Mouse (Mus musculus) forebrain, embryonic 11.5 days (tissue): ENCODE measurements around the gene Dnajc5. TPM values are rescaled to one million over a fixed set of nuclear protein-coding genes. Genes with fewer than 3 reads are reported as not detected.

Source experiments
- ATAC-seq: fragments of 200-750 bp; cut with Nextera tagmentation; replicated peaks from 2 replicates; pipeline ENCODE4 v1.8.0; 2017; ENCODE audit warnings: moderate TSS enrichment; ENCODE audit not compliant: low FRiP score
- DNase-seq: peaks from one replicate; pipeline ENCODE4 v3.0.0-alpha.2; 2017; ENCODE audit warnings: low spot score
- H3K27ac ChIP-seq: fragments of 300-500 bp; sonication (generic); 2 replicates; pipeline ENCODE4 v1.5.1; 2014; ENCODE audit warnings: low read depth, low read length
- H3K27me3 ChIP-seq: fragments of 300-500 bp; sonication (generic); 2 replicates; pipeline ENCODE4 v1.6.1; 2014; ENCODE audit warnings: mild to moderate bottlenecking, low read length, mixed read lengths; ENCODE audit not compliant: control insufficient read depth, insufficient read depth
- H3K36me3 ChIP-seq: fragments of 300-500 bp; sonication (generic); 2 replicates; pipeline ENCODE4 v1.6.1; 2014; ENCODE audit warnings: mild to moderate bottlenecking, low read length, moderate library complexity, mixed read lengths; ENCODE audit not compliant: control insufficient read depth, insufficient read depth
- H3K4me1 ChIP-seq: fragments of 300-500 bp; sonication (generic); replicated peaks from 2 replicates; pipeline ENCODE4 v1.6.1; 2014; ENCODE audit warnings: low read length, mixed read lengths; ENCODE audit not compliant: control insufficient read depth, insufficient read depth
- H3K4me2 ChIP-seq: fragments of 300-500 bp; sonication (generic); 2 replicates; pipeline ENCODE4 v1.6.1; 2014; ENCODE audit warnings: low read depth, mild to moderate bottlenecking, low read length, moderate library complexity, mixed read lengths; ENCODE audit not compliant: severe bottlenecking
- H3K4me3 ChIP-seq: fragments of 300-500 bp; sonication (generic); 2 replicates; pipeline ENCODE4 v1.5.1; 2014; ENCODE audit warnings: low read depth, low read length
- H3K9ac ChIP-seq: fragments of 300-500 bp; sonication (generic); 2 replicates; pipeline ENCODE4 v1.6.1; 2014; ENCODE audit warnings: low read length
- H3K9me3 ChIP-seq: fragments of 300-500 bp; sonication (generic); 2 replicates; pipeline ENCODE4 v1.6.1; 2016; ENCODE audit warnings: low read length, mixed read lengths; ENCODE audit not compliant: control insufficient read depth
- WGBS: fragments of 180-500 bp; shearing (Covaris S2); extraction: QIAGEN DNeasy Blood & Tissue Kit; methylation state at CpG from one replicate; pipeline ENCODE4 v1.1.7; 2014; 5-methylcytosine and 5-hydroxymethylcytosine counted together
- polyA plus RNA-seq: library from polyadenylated mRNA; unstranded; fragments of >200 nt; fragmentation: Nextera tagmentation; extraction: Ambion mirVana; gene quantifications from 2 replicates; pipeline ENCODE4 v1.2.1, GENCODE M21; 2014

The Dnajc5 gene
- polyA plus RNA-seq, 1 experiment from 2014 or later = 103 TPM

GRCm38 (mm10) chr2:181525526-181525925, 5.2 kb downstream of the Dnajc5 start:
- no peak overlapping the region for H3K27ac ChIP-seq
- no peak overlapping the region for H3K9ac ChIP-seq
- 94% methylated on average over 5 of the region's 5 CpGs for WGBS
- no peaks in the 10 kb centered on the region for H3K27me3 ChIP-seq
- no peaks in the 10 kb centered on the region for H3K36me3 ChIP-seq
- H3K4me3 ChIP-seq = no peak overlapping the region
- no peak overlapping the region for H3K4me2 ChIP-seq
- DNase-seq (no peak), ATAC-seq (no peak)
- no peaks in the 10 kb centered on the region for H3K9me3 ChIP-seq
- H3K4me1 ChIP-seq = no peaks in the 10 kb centered on the region; the same call in 1 of the 2 replicates

- no peak overlapping the region for H3K27ac ChIP-seq
- WGBS = 95% methylated on average over 1 of the region's 1 CpGs
- no peaks in the 10 kb centered on the region for H3K4me1 ChIP-seq
- no peak overlapping the region for H3K4me2 ChIP-seq
- ATAC-seq (no peak), DNase-seq (no peak)
- no peaks in the 10 kb centered on the region; the same call in 1 of the 2 replicates for H3K36me3 ChIP-seq
- no peak overlapping the region for H3K4me3 ChIP-seq
- H3K9ac ChIP-seq = no peak overlapping the region
- H3K27me3 ChIP-seq = no peaks in the 10 kb centered on the region
- no peaks in the 10 kb centered on the region; the same call in 1 of the 2 replicates for H3K9me3 ChIP-seq
These were observed 8.8 kb downstream of the Dnajc5 start for GRCm38 (mm10) chr2:181529076-181529475.

- Histone ChIP-seq H3K27me3 (no peaks in the 10 kb centered on the region), H3K36me3 (no peaks in the 10 kb centered on the region; the same call in 1 of the 2 replicates), H3K9me3 (no peaks in the 10 kb centered on the region; the same call in 1 of the 2 replicates), H3K27ac (no peak overlapping the region), H3K4me1 (no peaks in the 10 kb centered on the region), H3K4me2 (no peak overlapping the region), H3K9ac (no peak overlapping the region), H3K4me3 (no peak overlapping the region)
- WGBS = 95% methylated on average over 3 of the region's 3 CpGs
- DNase-seq (no peak), ATAC-seq (no peak)
These were observed 12.3 kb downstream of the Dnajc5 start for GRCm38 (mm10) chr2:181532589-181532988.

- no peak overlapping the region for H3K9ac ChIP-seq
- no peaks in the 10 kb centered on the region for H3K9me3 ChIP-seq
- H3K27ac ChIP-seq = no peak overlapping the region
- no peaks in the 10 kb centered on the region for H3K36me3 ChIP-seq
- ATAC-seq (no peak), DNase-seq (no peak)
- no peaks in the 10 kb centered on the region for H3K4me1 ChIP-seq
- 95% methylated on average over 2 of the region's 2 CpGs for WGBS
- no peak overlapping the region for H3K4me3 ChIP-seq
- no peaks in the 10 kb centered on the region for H3K27me3 ChIP-seq
- H3K4me2 ChIP-seq = no peak overlapping the region
These were observed 16.1 kb downstream of the Dnajc5 start for GRCm38 (mm10) chr2:181536410-181536809.

- WGBS = 93% methylated on average over 2 of the region's 2 CpGs
- Histone ChIP-seq H3K9ac (no peak overlapping the region), H3K36me3 (no peaks in the 10 kb centered on the region), H3K4me2 (no peak overlapping the region), H3K4me3 (no peak overlapping the region), H3K27ac (no peak overlapping the region), H3K4me1 (no peaks in the 10 kb centered on the region), H3K9me3 (no peaks in the 10 kb centered on the region), H3K27me3 (no peaks in the 10 kb centered on the region)
- no peak for DNase-seq
- no peak for ATAC-seq
These were observed 17.3 kb downstream of the Dnajc5 start for GRCm38 (mm10) chr2:181537444-181538047.

- H3K4me1 ChIP-seq = no peaks in the 10 kb centered on the region
- no peak overlapping the region for H3K27ac ChIP-seq
- H3K9ac ChIP-seq = no peak overlapping the region
- no peak for ATAC-seq
- no peak for DNase-seq
- H3K4me2 ChIP-seq = no peak overlapping the region
- H3K9me3 ChIP-seq = no peaks in the 10 kb centered on the region
- 0 out of 2 replicates have a peak, but pooled peaks cover 2% of the 10 kb centered on the region for H3K36me3 ChIP-seq
- H3K27me3 ChIP-seq = no peaks in the 10 kb centered on the region
- WGBS = 92% methylated on average over 6 of the region's 6 CpGs
- H3K4me3 ChIP-seq = no peak overlapping the region
These were observed 21.6 kb downstream of the Dnajc5 start for GRCm38 (mm10) chr2:181541761-181542380.

- Histone ChIP-seq H3K9ac (no peak overlapping the region), H3K36me3 (peaks cover 13% of the 10 kb centered on the region), H3K4me3 (no peak overlapping the region), H3K4me2 (no peak overlapping the region), H3K9me3 (no peaks in the 10 kb centered on the region), H3K27ac (no peak overlapping the region), H3K27me3 (no peaks in the 10 kb centered on the region), H3K4me1 (no peaks in the 10 kb centered on the region)
- no peak for ATAC-seq
- WGBS = 95% methylated on average over 7 of the region's 7 CpGs
- no peak for DNase-seq
These were observed 25.9 kb downstream of the Dnajc5 start for GRCm38 (mm10) chr2:181546142-181546541.

GRCm38 (mm10) chr2:181548227-181548626, 27.9 kb downstream of the Dnajc5 start:
- no peak overlapping the region for H3K27ac ChIP-seq
- H3K4me2 ChIP-seq = no peak overlapping the region
- ATAC-seq (no peak), DNase-seq (no peak)
- H3K27me3 ChIP-seq = no peaks in the 10 kb centered on the region
- no peaks in the 10 kb centered on the region for H3K9me3 ChIP-seq
- H3K4me1 ChIP-seq = no peaks in the 10 kb centered on the region
- no peak overlapping the region for H3K4me3 ChIP-seq
- WGBS = 81% methylated on average over 1 of the region's 1 CpGs
- H3K9ac ChIP-seq = no peak overlapping the region
- H3K36me3 ChIP-seq = peaks cover 13% of the 10 kb centered on the region

- Histone ChIP-seq H3K27ac (no peak overlapping the region), H3K4me3 (no peak overlapping the region), H3K36me3 (peaks cover 13% of the 10 kb centered on the region), H3K9me3 (no peaks in the 10 kb centered on the region), H3K9ac (no peak overlapping the region), H3K4me1 (no peaks in the 10 kb centered on the region), H3K27me3 (no peaks in the 10 kb centered on the region), H3K4me2 (no peak overlapping the region)
- DNase-seq (no peak), ATAC-seq (no peak)
- WGBS = 94% methylated on average over 5 of the region's 5 CpGs
These were observed 28.4 kb downstream of the Dnajc5 start for GRCm38 (mm10) chr2:181548682-181549081.
